Mouse (Mus musculus): ENCODE results near the gene Zfyve28. TPM values are rescaled to one million over a fixed set of nuclear protein-coding genes. Genes with fewer than 3 reads are reported as not detected.

Gene Zfyve28
- polyA plus RNA-seq, 1 experiment = 0.36 TPM

DNA sequence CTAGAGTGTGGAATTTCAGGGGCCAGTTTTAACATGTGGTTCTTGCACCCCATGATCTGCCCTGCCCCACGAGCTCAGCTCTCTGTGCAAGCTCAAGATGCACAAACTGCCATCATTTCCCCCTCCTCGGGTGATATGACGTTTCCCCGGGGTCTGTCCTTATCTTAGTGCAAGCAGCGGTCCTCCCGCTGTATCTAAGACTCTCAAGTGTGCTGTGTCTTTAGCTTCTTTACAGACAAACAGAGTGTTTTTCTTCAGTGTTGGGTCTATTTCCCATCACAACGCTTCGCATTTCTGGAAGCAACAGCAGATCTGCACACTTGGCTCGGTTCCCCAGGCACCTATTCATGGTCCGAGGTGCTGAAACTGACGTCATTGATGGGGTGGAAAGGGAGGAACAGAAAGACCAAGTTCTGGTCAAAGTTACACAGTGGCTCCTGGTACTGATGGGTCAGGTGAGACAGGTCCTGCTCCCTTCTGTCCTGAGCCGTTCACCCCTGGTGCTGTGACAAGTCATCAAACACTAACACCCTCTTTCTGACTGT, 18.3 kb downstream of the Zfyve28 start:
- 66% methylated on average over 12 of the region's 12 CpGs for WGBS
- TF ChIP-seq POLR2A (IDR thresholded peaks at IDR 0.05; ENCODE audit: low read depth, low read length) (no peak), CTCF (conservative IDR thresholded peaks at IDR 0.05; ENCODE audit: insufficient read depth, insufficient read length, low read depth, low read length) (no peak)

DNA sequence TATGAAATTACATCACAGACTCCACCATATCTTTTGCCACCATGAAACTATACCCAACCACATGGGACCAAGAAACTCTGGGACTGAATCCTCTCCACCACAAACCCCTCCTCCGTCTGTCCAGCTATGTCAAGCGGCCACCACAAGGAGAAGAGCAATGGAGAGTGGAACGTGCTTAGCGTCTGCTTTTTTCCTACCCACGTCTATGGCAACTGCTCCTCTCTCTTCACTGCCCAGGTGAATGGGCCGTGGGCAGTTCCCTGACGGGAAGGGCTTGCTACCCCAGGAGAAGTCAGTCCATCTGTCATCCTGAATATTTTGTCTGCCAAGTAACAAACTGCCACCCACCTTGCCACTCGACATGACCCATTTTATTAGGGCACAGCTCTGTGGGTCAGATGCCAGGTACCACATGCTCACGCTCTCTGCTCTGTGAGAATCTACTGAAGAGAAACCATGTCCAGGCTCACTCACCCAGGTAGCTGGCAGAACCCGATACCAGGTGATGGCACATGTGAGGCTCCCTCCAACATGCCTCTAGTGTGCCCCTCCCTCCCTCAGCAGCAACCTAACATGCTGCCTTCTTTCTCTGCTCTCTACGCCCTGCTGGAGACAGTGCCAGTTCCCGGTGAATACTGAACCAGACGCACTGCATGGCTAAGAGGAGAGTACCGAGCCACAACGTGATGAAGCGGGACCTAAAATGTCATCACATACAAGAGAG, 18.9 kb downstream of the Zfyve28 start:
- H3K27me3 ChIP-seq (replicated peaks; ENCODE audit: control insufficient read depth, insufficient read depth, low read length) = no peaks in the 10 kb centered on the region
- no peaks in the 10 kb centered on the region for H3K4me1 ChIP-seq (ENCODE audit: control insufficient read depth, insufficient read depth, low read length)
- H3K4me3 ChIP-seq (ENCODE audit: insufficient read depth, low read depth, low read length) = no peak overlapping the region
- DNase-seq = no peak
- no peak for TF ChIP-seq CTCF (conservative IDR thresholded peaks at IDR 0.05; ENCODE audit: insufficient read depth, insufficient read length, low read depth, low read length)
- H3K27ac ChIP-seq (ENCODE audit: insufficient read depth, low read depth, low read length) = no peak overlapping the region
- WGBS = 77% methylated on average over 16 of the region's 16 CpGs
- no peaks in the 10 kb centered on the region for H3K36me3 ChIP-seq (ENCODE audit: control insufficient read depth, insufficient read depth, low read length)

More for the DNA sequence above, 18.3 kb downstream of the Zfyve28 start:
- no peak overlapping the region for H3K27ac ChIP-seq (ENCODE audit: insufficient read depth, low read depth, low read length)
- H3K4me1 ChIP-seq (ENCODE audit: control insufficient read depth, insufficient read depth, low read length) = no peaks in the 10 kb centered on the region
- H3K4me3 ChIP-seq (ENCODE audit: insufficient read depth, low read depth, low read length) = no peak overlapping the region
- DNase-seq = no peak
- no peaks in the 10 kb centered on the region for H3K27me3 ChIP-seq (replicated peaks; ENCODE audit: control insufficient read depth, insufficient read depth, low read length)
- H3K36me3 ChIP-seq (ENCODE audit: control insufficient read depth, insufficient read depth, low read length) = no peaks in the 10 kb centered on the region

DNA sequence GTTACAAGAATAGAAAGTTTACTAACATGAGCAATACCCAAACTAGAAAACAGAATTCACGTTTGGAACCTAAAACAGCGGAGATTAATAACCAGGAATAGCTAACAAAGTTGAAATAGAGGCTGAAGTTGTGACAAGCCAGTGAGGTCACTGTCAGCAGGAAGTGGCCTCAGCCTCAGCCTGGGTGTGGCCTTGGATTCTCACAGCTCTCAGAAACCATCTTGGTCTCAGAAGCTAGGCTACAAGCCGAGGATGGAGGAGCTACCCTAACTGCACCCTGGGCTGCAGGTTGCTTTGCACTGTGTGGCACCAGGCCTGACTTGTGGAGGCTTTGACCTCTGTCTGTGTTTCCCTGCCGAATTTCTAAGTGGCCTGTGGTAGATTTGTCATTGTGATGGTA, 22.2 kb downstream of the Zfyve28 start:
- Histone ChIP-seq H3K36me3 (ENCODE audit: control insufficient read depth, insufficient read depth, low read length) (no peaks in the 10 kb centered on the region), H3K27me3 (replicated peaks; ENCODE audit: control insufficient read depth, insufficient read depth, low read length) (no peaks in the 10 kb centered on the region), H3K4me3 (ENCODE audit: insufficient read depth, low read depth, low read length) (no peak overlapping the region), H3K27ac (ENCODE audit: insufficient read depth, low read depth, low read length) (no peak overlapping the region), H3K4me1 (ENCODE audit: control insufficient read depth, insufficient read depth, low read length) (no peaks in the 10 kb centered on the region)
- WGBS = 65% methylated on average over 4 of the region's 4 CpGs
- DNase-seq = no peak
- TF ChIP-seq POLR2A (IDR thresholded peaks at IDR 0.05; ENCODE audit: low read depth, low read length) = no peak
- no peak for TF ChIP-seq CTCF (conservative IDR thresholded peaks at IDR 0.05; ENCODE audit: insufficient read depth, insufficient read length, low read depth, low read length)

DNA sequence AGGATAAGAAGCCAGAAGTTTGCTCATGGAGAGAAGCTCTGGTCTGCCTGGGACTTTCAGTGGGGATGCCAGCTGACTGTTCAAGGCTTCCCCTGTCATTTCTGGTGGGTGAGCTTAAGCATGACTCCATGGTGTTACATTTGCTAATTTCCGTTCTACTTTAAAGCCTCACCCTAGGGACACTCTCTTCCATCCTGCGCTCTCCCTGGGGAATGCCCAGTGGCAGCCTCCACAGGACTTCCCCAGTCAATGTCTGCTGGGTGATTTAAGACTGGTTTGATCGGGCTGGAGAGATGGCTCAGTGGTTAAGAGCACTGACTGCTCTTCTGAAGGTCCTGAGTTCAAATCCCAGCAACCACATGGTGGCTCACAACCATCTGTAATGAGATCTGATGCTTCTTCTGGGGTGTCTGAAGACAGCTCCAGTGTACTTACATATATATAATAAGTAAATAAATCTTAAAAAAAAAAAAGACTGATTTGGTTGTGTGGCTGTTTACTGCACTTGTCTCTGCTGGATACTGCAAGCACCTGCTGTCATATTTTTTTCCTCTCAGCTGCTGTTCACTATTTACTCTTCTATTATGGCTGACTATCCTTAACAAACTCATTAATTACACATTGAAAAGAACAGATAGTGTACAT, 29.0 kb downstream of the Zfyve28 start:
- TF ChIP-seq POLR2A (IDR thresholded peaks at IDR 0.05; ENCODE audit: low read depth, low read length) (no peak), CTCF (conservative IDR thresholded peaks at IDR 0.05; ENCODE audit: insufficient read depth, insufficient read length, low read depth, low read length) (no peak)
- 71% methylated on average over 3 of the region's 3 CpGs for WGBS
- DNase-seq = no peak
- no peaks in the 10 kb centered on the region for H3K36me3 ChIP-seq (ENCODE audit: control insufficient read depth, insufficient read depth, low read length)
- no peak overlapping the region for H3K27ac ChIP-seq (ENCODE audit: insufficient read depth, low read depth, low read length)
- no peaks in the 10 kb centered on the region for H3K4me1 ChIP-seq (ENCODE audit: control insufficient read depth, insufficient read depth, low read length)
- H3K4me3 ChIP-seq (ENCODE audit: insufficient read depth, low read depth, low read length) = no peak overlapping the region
- H3K27me3 ChIP-seq (replicated peaks; ENCODE audit: control insufficient read depth, insufficient read depth, low read length) = no peaks in the 10 kb centered on the region

DNA sequence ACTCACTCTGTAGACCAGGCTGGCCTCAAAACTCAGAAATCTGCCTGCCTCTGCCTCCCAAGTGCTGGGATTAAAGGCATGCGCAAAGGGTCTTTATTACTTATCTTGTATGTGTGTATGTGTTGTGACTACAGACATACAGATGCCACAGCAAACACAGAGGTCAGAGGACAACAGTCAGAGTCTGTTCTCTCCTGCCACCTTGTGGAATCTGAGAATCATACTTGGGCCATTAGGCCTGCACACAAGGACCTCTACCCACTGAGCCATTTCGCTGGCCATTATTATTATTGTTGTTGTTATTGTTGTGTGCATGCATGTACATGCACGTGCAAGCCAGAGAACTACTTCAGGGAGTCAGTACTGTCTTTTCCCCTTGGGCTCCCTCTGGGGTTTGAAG, 33.1 kb downstream of the Zfyve28 start:
- no peaks in the 10 kb centered on the region for H3K36me3 ChIP-seq (ENCODE audit: control insufficient read depth, insufficient read depth, low read length)
- TF ChIP-seq CTCF (conservative IDR thresholded peaks at IDR 0.05; ENCODE audit: insufficient read depth, insufficient read length, low read depth, low read length) = peak; percentile 52
- TF ChIP-seq POLR2A (IDR thresholded peaks at IDR 0.05; ENCODE audit: low read depth, low read length) = no peak
- H3K4me3 ChIP-seq (ENCODE audit: insufficient read depth, low read depth, low read length) = no peak overlapping the region
- no peaks in the 10 kb centered on the region for H3K27me3 ChIP-seq (replicated peaks; ENCODE audit: control insufficient read depth, insufficient read depth, low read length)
- 78% methylated on average over 3 of the region's 3 CpGs for WGBS
- no peak overlapping the region for H3K27ac ChIP-seq (ENCODE audit: insufficient read depth, low read depth, low read length)
- peak; percentile 18 for DNase-seq
- no peaks in the 10 kb centered on the region for H3K4me1 ChIP-seq (ENCODE audit: control insufficient read depth, insufficient read depth, low read length)

DNA sequence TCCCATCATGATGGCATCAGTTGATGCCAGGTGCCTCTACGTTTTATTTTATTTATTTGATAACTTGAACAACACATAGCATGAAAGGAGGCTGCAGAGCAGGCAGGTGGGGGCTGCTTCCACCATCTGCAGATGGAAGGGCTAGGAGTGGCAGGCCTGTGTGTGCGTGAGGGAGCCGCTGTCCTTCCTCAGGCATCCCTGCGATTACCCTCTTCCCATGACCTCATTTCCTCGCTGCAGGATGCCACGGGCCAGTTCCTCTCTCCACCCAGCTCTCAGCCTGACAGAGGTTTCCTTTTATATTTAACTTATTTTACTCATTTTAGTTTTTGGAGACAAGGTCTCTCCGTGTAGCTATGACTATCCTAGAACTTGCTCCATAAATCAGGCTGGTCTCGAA, 33.9 kb downstream of the Zfyve28 start:
- H3K4me3 ChIP-seq (ENCODE audit: insufficient read depth, low read depth, low read length) = no peak overlapping the region
- no peaks in the 10 kb centered on the region for H3K4me1 ChIP-seq (ENCODE audit: control insufficient read depth, insufficient read depth, low read length)
- no peaks in the 10 kb centered on the region for H3K36me3 ChIP-seq (ENCODE audit: control insufficient read depth, insufficient read depth, low read length)
- H3K27ac ChIP-seq (ENCODE audit: insufficient read depth, low read depth, low read length) = no peak overlapping the region
- DNase-seq = peak; percentile 12
- TF ChIP-seq POLR2A (IDR thresholded peaks at IDR 0.05; ENCODE audit: low read depth, low read length) = no peak
- TF ChIP-seq CTCF (conservative IDR thresholded peaks at IDR 0.05; ENCODE audit: insufficient read depth, insufficient read length, low read depth, low read length) = no peak
- H3K27me3 ChIP-seq (replicated peaks; ENCODE audit: control insufficient read depth, insufficient read depth, low read length) = no peaks in the 10 kb centered on the region
- WGBS = 49% methylated on average over 8 of the region's 8 CpGs

DNA sequence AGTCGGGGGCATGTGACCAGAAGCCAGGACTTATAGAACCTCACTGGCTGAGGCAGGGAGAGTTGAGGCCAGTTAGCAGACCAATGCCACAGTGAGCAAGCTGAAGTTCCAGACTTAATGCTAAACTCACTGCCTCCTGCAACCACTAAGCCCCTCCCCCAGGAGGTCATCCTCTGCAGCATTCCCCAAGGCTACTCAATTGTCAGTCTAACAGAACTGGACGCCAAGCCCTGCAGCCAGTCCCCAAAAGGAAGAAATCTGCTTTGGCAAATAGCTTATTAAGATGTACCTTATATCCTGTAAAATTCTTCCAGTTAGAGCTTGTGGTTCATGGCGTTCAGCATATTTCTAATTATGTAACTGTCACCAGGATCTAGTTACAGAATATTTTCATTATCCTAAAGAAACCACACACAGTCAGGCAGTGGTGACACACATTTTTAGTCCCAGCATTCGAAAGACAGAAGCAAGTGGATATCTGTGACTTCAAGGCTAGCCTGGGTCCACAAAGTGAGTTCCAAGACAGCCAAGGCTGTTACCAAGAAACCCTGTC, 35.2 kb downstream of the Zfyve28 start:
- no peaks in the 10 kb centered on the region for H3K36me3 ChIP-seq (ENCODE audit: control insufficient read depth, insufficient read depth, low read length)
- TF ChIP-seq POLR2A (IDR thresholded peaks at IDR 0.05; ENCODE audit: low read depth, low read length) (no peak), CTCF (conservative IDR thresholded peaks at IDR 0.05; ENCODE audit: insufficient read depth, insufficient read length, low read depth, low read length) (no peak)
- no peak overlapping the region for H3K4me3 ChIP-seq (ENCODE audit: insufficient read depth, low read depth, low read length)
- no peaks in the 10 kb centered on the region for H3K4me1 ChIP-seq (ENCODE audit: control insufficient read depth, insufficient read depth, low read length)
- DNase-seq = no peak
- H3K27ac ChIP-seq (ENCODE audit: insufficient read depth, low read depth, low read length) = no peak overlapping the region
- 68% methylated on average over 4 of the region's 4 CpGs for WGBS
- no peaks in the 10 kb centered on the region for H3K27me3 ChIP-seq (replicated peaks; ENCODE audit: control insufficient read depth, insufficient read depth, low read length)
